Mouse (Mus musculus) lung, embryonic 14.5 days (tissue): ENCODE measurements around the gene Smad6. TPM values are rescaled to one million over a fixed set of nuclear protein-coding genes. Genes with fewer than 3 reads are reported as not detected.

ENCODE experiments used
- ATAC-seq: fragments of 200-750 bp; cut with Nextera tagmentation; 2 replicates; pipeline ENCODE4 v1.8.0; 2017; ENCODE audit warnings: mild to moderate bottlenecking, moderate TSS enrichment, moderate library complexity; ENCODE audit not compliant: insufficient read depth
- DNase-seq: peaks from one replicate; pipeline ENCODE4 v3.0.0-alpha.2; 2015
- H3K27ac ChIP-seq: fragments of 300-500 bp; sonication (generic); 2 replicates; pipeline ENCODE4 v1.5.1; 2014; ENCODE audit warnings: low read depth, mild to moderate bottlenecking, moderate library complexity
- H3K27me3 ChIP-seq: fragments of 300-500 bp; sonication (generic); 2 replicates; pipeline ENCODE4 v1.6.1; 2014; ENCODE audit warnings: low read length, control low read depth; ENCODE audit not compliant: insufficient read depth
- H3K36me3 ChIP-seq: fragments of 300-500 bp; sonication (generic); 2 replicates; pipeline ENCODE4 v1.6.1; 2014; ENCODE audit warnings: control low read depth; ENCODE audit not compliant: insufficient read depth
- H3K4me1 ChIP-seq: fragments of 300-500 bp; sonication (generic); 2 replicates; pipeline ENCODE4 v1.6.1; 2014; ENCODE audit warnings: antibody characterized with exemption, control low read depth; ENCODE audit not compliant: insufficient read depth
- H3K4me2 ChIP-seq: fragments of 300-500 bp; sonication (generic); 2 replicates; pipeline ENCODE4 v1.6.1; 2014; ENCODE audit warnings: mild to moderate bottlenecking
- H3K4me3 ChIP-seq: fragments of 300-500 bp; sonication (generic); 2 replicates; pipeline ENCODE4 v1.5.1; 2014; ENCODE audit warnings: low read depth, low read length
- H3K9ac ChIP-seq: fragments of 300-500 bp; sonication (generic); 2 replicates; pipeline ENCODE4 v1.6.1; 2014
- H3K9me3 ChIP-seq: fragments of 300-500 bp; sonication (generic); 2 replicates; pipeline ENCODE4 v1.6.1; 2016; ENCODE audit warnings: low read depth, low read length, control low read depth
- CTCF ChIP-seq: IDR thresholded peaks from 2 replicates; pipeline ENCODE4 v1.5.1; 2016; ENCODE audit warnings: antibody characterized with exemption, low read depth
- WGBS: fragments of 180-500 bp; shearing (Covaris S2); extraction: QIAGEN DNeasy Blood & Tissue Kit; methylation state at CpG from one replicate; pipeline ENCODE4 v1.1.7; 2014; 5-methylcytosine and 5-hydroxymethylcytosine counted together
- polyA plus RNA-seq: library from polyadenylated mRNA; unstranded; fragments of >200 nt; fragmentation: Nextera tagmentation; extraction: Ambion mirVana; gene quantifications from 2 replicates; pipeline ENCODE4 v1.2.1, GENCODE M21; 2014

Smad6 gene
- polyA plus RNA-seq, 1 experiment from 2014 or later, result 15.3 TPM

DNA sequence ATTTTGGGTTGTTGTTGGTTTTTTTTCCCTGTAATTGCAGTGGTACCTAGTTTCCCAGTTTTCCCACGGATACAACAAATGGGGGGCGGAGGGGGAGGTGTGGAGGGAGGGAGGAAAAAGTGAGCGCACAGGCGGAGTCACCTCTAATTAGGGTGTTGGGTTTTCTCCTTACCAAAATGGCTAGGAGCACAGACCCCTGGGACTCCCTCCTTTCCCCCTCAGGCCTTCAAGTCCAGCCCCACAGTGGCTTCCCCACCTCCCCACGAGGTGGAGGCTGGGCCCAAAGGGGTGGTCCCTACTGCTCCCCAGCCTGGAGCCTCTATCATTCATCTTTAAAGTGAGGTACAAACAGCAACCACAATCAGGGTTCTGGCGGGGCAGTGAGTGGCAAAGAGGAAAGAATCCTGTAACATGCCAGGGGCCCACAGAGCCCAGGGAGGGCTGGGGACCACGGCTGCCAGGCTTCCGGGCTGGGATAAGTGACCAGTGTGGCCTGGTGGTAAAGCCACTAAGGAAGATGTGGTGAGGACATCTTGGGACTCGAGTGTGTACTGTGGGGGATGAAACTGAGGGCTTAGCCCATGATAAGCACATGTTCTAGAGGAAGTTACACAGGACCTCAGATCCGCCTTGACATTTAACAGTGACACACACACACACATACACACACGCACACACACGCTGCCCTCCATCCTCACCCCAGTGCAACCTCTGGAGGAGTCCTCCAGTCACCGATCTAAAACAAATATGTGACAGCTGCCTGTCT, 47.4 kb downstream of the Smad6 start:
- Histone ChIP-seq H3K36me3 (peaks cover 14% of the 10 kb centered on the region), H3K27me3 (no peaks in the 10 kb centered on the region), H3K9ac (peak overlapping the region; percentile 4; the same call in 1 of the 2 replicates), H3K4me2 (peak overlapping the region; percentile 13; the same call in 1 of the 2 replicates), H3K4me1 (peaks cover 60% of the 10 kb centered on the region), H3K9me3 (no peaks in the 10 kb centered on the region), H3K27ac (peak overlapping the region; percentile 81), H3K4me3 (no peak overlapping the region)
- WGBS, result 49% methylated on average over 13 of the region's 13 CpGs
- ATAC-seq (no peak), DNase-seq (no peak)
- no peak for TF ChIP-seq CTCF

DNA sequence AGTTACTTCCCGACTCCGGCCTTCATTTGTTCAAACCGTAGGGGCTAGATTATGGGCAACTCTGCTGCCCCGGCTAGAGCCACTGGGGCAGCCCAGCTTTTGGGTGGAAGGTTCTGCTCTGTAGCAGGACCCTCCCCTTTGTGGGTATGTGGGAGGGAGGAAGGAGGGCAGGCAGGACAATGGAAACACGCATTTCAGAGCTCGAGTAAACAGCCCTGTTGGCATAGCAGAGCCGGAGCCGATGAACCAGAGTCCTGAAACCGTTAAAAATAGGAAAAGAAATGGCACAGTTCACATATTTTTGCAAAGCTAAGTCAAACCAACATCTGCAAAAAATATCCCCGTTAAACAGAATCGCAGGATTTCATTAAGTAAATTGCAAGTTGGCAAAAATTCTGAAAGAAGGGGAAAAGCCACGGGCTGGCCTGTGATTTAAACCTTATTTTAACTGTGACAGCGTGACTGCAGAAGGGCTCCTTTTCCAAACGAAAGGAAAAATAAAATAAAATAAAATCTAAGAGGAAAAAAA, 48.1 kb downstream of the Smad6 start:
- peak overlapping the region; percentile 13; the same call in 1 of the 2 replicates for H3K4me2 ChIP-seq
- peaks cover 14% of the 10 kb centered on the region for H3K36me3 ChIP-seq
- peak overlapping the region; percentile 81 for H3K27ac ChIP-seq
- WGBS, result 41% methylated on average over 14 of the region's 14 CpGs
- no peak for ATAC-seq
- H3K9me3 ChIP-seq, result no peaks in the 10 kb centered on the region
- H3K4me3 ChIP-seq, result no peak overlapping the region
- peak overlapping the region; percentile 4; the same call in 1 of the 2 replicates for H3K9ac ChIP-seq
- peak; percentile 47 for DNase-seq
- no peaks in the 10 kb centered on the region for H3K27me3 ChIP-seq
- TF ChIP-seq CTCF, result no peak
- peaks cover 61% of the 10 kb centered on the region for H3K4me1 ChIP-seq

DNA sequence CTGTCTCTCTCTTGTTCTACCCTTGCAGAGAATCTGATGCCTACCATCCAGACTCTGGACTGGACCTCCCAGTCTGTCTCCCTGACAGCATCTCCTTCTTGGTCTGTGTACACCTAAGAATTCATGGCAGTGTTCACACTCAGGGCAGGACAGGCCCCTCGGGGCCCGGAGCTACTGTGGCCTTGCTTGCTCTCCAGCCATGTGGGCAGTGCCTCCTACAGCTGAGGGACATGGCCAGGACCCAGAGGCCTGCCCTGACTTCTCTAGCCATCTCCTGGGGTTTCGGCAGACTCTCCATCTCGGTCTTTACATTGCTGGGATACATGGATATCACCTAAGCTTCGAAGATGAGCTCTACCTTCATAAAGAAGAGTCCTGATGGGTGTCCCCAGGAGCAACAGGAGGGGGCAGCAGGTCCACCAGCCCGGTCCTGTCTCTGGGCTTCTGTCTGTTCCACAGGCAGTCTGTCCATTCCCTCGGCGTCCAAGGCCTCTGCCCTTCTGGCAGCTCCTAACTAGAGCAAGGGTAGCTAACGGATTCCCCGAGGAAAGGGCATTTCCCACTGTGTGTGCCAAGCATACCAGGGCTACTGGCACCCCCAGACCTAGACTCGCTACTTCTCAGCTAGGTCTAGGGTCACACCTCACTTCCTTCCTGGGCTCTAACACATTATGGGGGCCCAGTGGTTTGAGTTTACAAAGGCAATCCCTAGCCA, 49.1 kb downstream of the Smad6 start:
- TF ChIP-seq CTCF, result no peak
- DNase-seq (no peak), ATAC-seq (no peak)
- Histone ChIP-seq H3K27me3 (no peaks in the 10 kb centered on the region), H3K4me1 (peaks cover 67% of the 10 kb centered on the region), H3K4me2 (no peak overlapping the region), H3K9me3 (no peaks in the 10 kb centered on the region), H3K36me3 (peaks cover 14% of the 10 kb centered on the region), H3K4me3 (no peak overlapping the region), H3K27ac (no peak overlapping the region), H3K9ac (no peak overlapping the region)
- WGBS, result 89% methylated on average over 11 of the region's 11 CpGs

- no peak for DNase-seq
- no peak overlapping the region for H3K4me2 ChIP-seq
- WGBS, result 26% methylated on average over 4 of the region's 4 CpGs
- ATAC-seq, result no peak
- H3K4me3 ChIP-seq, result no peak overlapping the region
- H3K27ac ChIP-seq, result no peak overlapping the region
- H3K9me3 ChIP-seq, result no peaks in the 10 kb centered on the region
- H3K9ac ChIP-seq, result no peak overlapping the region
- no peaks in the 10 kb centered on the region for H3K27me3 ChIP-seq
- no peak for TF ChIP-seq CTCF
- H3K4me1 ChIP-seq, result peaks cover 73% of the 10 kb centered on the region
- peaks cover 14% of the 10 kb centered on the region for H3K36me3 ChIP-seq
Observed at GRCm38 (mm10) chr9:63971557-63971956, 50.3 kb downstream of the Smad6 start.

DNA sequence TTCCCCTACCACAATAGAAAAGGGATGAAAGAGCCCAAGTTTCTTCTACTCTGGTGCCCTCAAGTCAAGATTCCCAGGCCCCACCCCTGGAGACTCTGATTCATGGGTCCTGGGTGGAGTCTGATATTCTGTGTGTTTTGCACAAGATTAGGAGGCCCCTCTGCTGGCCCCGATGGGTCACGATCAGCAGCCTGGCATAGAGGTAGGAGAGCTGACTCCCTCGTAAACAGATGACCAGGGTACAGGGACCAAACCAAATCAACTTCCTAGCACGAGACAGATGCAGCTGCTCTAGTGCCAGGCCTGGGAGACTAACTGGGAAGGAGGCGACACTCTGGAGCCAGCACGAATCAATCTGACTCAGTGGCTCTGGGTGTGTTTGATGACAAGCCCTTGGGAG, 51.0 kb downstream of the Smad6 start:
- Histone ChIP-seq H3K9ac (no peak overlapping the region), H3K27me3 (no peaks in the 10 kb centered on the region), H3K4me2 (no peak overlapping the region; the same call in 1 of the 2 replicates), H3K9me3 (no peaks in the 10 kb centered on the region), H3K36me3 (peaks cover 14% of the 10 kb centered on the region), H3K4me3 (no peak overlapping the region), H3K27ac (peak overlapping the region; percentile 94), H3K4me1 (peaks cover 71% of the 10 kb centered on the region)
- WGBS, result 55% methylated on average over 6 of the region's 6 CpGs
- TF ChIP-seq CTCF, result no peak
- no peak for ATAC-seq
- no peak for DNase-seq

GRCm38 (mm10) chr9:63970388-63970787, 51.5 kb downstream of the Smad6 start:
- DNase-seq (peak; percentile 71), ATAC-seq (no peak)
- WGBS, result 35% methylated on average over 12 of the region's 12 CpGs
- Histone ChIP-seq H3K27me3 (no peaks in the 10 kb centered on the region), H3K27ac (peak overlapping the region; percentile 94), H3K4me2 (no peak overlapping the region; the same call in 1 of the 2 replicates), H3K4me1 (peaks cover 74% of the 10 kb centered on the region), H3K4me3 (no peak overlapping the region), H3K9ac (no peak overlapping the region), H3K9me3 (no peaks in the 10 kb centered on the region), H3K36me3 (peaks cover 14% of the 10 kb centered on the region)
- no peak for TF ChIP-seq CTCF

- Histone ChIP-seq H3K36me3 (peaks cover 14% of the 10 kb centered on the region), H3K27me3 (no peaks in the 10 kb centered on the region), H3K9ac (no peak overlapping the region), H3K9me3 (no peaks in the 10 kb centered on the region), H3K4me3 (no peak overlapping the region), H3K4me2 (peak overlapping the region; percentile 1; the same call in 1 of the 2 replicates), H3K27ac (peak overlapping the region; percentile 94), H3K4me1 (peaks cover 73% of the 10 kb centered on the region)
- ATAC-seq, result no peak
- WGBS, result 70% methylated on average over 10 of the region's 10 CpGs
- DNase-seq, result no peak
- TF ChIP-seq CTCF, result no peak
Observed at GRCm38 (mm10) chr9:63969467-63969866, 52.4 kb downstream of the Smad6 start.
